Mouse (Mus musculus): ENCODE results near the gene Shf.

DNA sequence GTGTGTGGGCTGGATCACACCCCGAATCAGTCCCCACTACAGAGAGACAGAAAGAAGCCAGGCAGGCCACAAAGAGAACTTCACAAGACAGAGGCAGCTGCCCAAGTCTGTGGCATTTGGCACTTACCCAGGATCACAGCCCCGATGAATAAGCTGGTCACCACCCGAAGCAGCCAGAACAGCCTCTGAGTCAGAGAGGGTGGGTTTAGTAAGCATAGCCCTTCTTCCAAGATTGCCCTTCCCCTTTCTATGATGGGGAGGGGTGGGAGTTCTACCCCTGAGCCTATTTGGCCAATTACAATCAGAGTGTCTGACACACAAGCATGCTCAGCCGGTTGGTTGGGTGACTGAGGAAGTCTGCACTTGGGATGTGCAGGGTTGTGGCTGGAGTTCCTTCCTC, 62.8 kb downstream of the Shf start:
- TF ChIP-seq CTCF (IDR thresholded peaks at IDR 0.05) (no peak), EP300 (IDR thresholded peaks at IDR 0.05) (no peak)
